Mouse (Mus musculus) G1E-ER4 (cell line): ENCODE results near the gene Rreb1. TPM values are rescaled to one million over a fixed set of nuclear protein-coding genes. Genes with fewer than 3 reads are reported as not detected.

Experiments
- GATA1 ChIP-seq: IDR thresholded peaks from one replicate; pipeline ENCODE4 v1.8.0; 2012; ENCODE audit warnings: low read length, inconsistent platforms
- polyA plus RNA-seq: library from polyadenylated mRNA; stranded (reverse); fragments of >175 nt; gene quantifications from 2 replicates; pipeline ENCODE4 v1.2.3, GENCODE M21; 2012

Rreb1 gene
- polyA plus RNA-seq, 1 experiment: 80.2 TPM

GRCm38 (mm10) chr13:37967565-37967964 is 189.4 kb downstream of the Rreb1 start:
- no peak for TF ChIP-seq GATA1

- no peak for TF ChIP-seq GATA1
These were observed 191.1 kb downstream of the Rreb1 start for GRCm38 (mm10) chr13:37969337-37969736.

DNA sequence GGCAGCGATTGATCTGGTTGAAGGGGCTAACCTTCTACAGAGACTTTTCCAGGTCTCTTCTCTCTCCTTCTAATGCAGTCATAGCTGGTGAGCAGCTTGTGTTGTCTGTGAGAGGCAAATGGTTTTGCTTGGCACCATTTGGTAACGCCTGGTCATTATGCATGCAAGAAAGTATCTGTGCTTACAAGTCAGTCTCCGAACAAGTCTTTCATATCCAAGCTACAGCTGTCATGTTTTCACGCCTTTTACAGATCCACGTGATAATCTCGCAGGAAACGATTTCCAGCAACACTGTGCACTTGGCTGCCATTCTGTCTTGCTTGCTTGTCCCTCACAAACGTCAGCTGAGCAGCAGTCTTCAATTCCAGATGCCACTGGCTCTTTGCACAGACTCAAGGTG is 191.8 kb downstream of the Rreb1 start:
- no peak for TF ChIP-seq GATA1

- TF ChIP-seq GATA1: no peak
These were observed 192.8 kb downstream of the Rreb1 start for GRCm38 (mm10) chr13:37970887-37971530.

GRCm38 (mm10) chr13:37974036-37974435 is 195.8 kb downstream of the Rreb1 start:
- TF ChIP-seq GATA1: no peak

- TF ChIP-seq GATA1: no peak
These were observed 196.5 kb downstream of the Rreb1 start for GRCm38 (mm10) chr13:37974731-37975130.

DNA sequence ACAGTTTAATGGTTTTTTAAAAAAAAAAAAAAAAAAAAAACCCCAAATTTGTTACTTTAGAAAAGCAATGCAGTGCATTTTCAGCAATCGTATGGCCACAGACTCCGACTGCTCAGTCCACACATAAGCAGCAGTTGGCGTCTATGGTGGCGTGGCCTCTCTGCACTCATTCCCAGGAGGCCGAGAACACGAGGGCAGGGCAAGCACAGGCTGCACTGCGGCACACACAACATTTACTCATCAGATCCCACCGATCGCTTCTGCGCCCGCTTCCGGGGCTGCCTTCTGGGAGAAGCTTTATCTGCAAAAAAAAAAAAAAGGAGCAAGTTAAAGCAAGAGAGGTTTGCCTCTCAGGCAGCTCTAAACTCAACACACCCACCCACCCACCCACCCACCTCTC is 201.3 kb downstream of the Rreb1 start:
- TF ChIP-seq GATA1: no peak

- TF ChIP-seq GATA1: no peak
These were observed 202.1 kb downstream of the Rreb1 start for GRCm38 (mm10) chr13:37980346-37980745.

GRCm38 (mm10) chr13:37981063-37981462 is 202.9 kb downstream of the Rreb1 start:
- TF ChIP-seq GATA1: no peak

- no peak for TF ChIP-seq GATA1
These were observed 208.0 kb downstream of the Rreb1 start for GRCm38 (mm10) chr13:37986166-37986565.

DNA sequence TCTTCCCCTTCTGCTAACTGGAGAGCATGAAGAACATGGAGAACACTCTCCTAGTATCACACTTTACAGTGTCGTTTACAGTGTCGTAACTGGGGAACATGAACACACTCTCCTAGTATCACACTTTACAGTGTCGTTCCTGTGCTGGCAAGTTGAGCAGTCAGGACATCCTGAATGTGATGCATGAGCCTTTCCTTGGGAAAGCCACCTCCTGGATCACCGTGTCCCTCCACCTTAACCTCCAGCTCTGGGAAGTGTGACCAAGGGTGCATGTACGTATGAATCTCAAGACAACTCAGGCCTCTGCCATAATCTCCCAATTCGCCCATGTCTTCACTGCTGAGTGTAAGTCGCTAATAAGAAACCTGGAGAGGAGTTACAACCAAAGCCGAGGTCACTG is 211.5 kb downstream of the Rreb1 start:
- no peak for TF ChIP-seq GATA1

GRCm38 (mm10) chr13:37992638-37993371 is 214.6 kb downstream of the Rreb1 start:
- no peak for TF ChIP-seq GATA1

- no peak for TF ChIP-seq GATA1
These were observed 215.1 kb downstream of the Rreb1 start for GRCm38 (mm10) chr13:37993376-37993703.

- no peak for TF ChIP-seq GATA1
These were observed 215.7 kb downstream of the Rreb1 start, which contains the start of gene Ssr1 for GRCm38 (mm10) chr13:37993704-37994404. Gene Ssr1 (minus strand): TSS chr13:37994217.

GRCm38 (mm10) chr13:37994405-37994749 is 216.2 kb downstream of the Rreb1 start:
- no peak for TF ChIP-seq GATA1

DNA sequence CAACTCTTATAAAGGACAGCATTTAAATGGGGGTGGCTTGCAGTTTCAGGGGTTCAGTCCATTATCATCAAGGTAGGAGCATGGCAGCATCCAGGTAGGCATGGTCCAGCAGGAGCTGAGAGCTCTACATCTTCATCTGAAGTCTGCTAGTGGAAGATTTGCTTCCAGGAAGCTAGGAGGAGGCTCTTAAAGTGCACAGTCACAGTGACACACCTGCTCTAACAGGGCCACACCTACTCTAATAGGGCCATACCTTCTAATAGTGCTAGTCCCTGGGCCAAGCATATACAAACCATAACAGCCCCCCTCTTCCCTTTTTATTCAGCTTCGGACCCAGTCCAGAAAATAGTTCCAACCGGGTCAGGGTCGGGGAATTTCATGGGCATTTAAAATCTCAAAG is 221.5 kb downstream of the Rreb1 start:
- no peak for TF ChIP-seq GATA1

Other genes with a start within 250 kb of the Rreb1 start
- 58.1 and 95.2 TPM in 2 replicates for gene Ssr1, start 215.8 kb downstream of the Rreb1 start, polyA plus RNA-seq